Comparison of ENCODE assay signal across 28 mouse cellular contexts in genomic region chr2:6904411-6904810, GRCm38 (mm10).
DNase-seq lines count a peak whose midpoint lies in the region; TF ChIP-seq lines count a peak whose summit lies in the region.
"Had no signal": no experiment of that assay in that cellular context is flagged by ENCODE, and none has a peak within 500 bp of the region (broad histone marks: within the 10 kb centered on the region; RNA-seq: fewer than 3 reads in every experiment).

No protein-coding gene starts in this region.

- TF ChIP-seq CTCF in layer of hippocampus, adult 2 months (conservative IDR thresholded peaks at IDR 0.05) = no peak

- DNase-seq in layer of hippocampus, adult 2 months (ENCODE audit: low spot score in 2 of 2) = no peak
- DNase-seq in layer of hippocampus, postnatal 10 days (ENCODE audit: low spot score in 2 of 2) = no peak
- DNase-seq in 3134 (ENCODE audit: extremely low read depth, insufficient read length, low spot score) = peak; percentile 22
- peak; percentile 77 for DNase-seq in Muller cell, postnatal 12 days (ENCODE audit: inconsistent ontology term)
- DNase-seq in gastrocnemius, postnatal 25 days = no peak
- DNase-seq in embryo, embryonic 10 days (ENCODE audit: low spot score) = no peak
- DNase-seq: adrenal gland, postnatal 14 days; cerebellum, adult 11 months; cerebellum, adult 2 months; cerebellum, adult 9-11 months; cerebellum, postnatal 25 days; embryo, embryonic 11 days; forebrain, postnatal 0 days; gastrocnemius, adult 2 months; gastrocnemius, postnatal 14 days; heart, adult 18-20 months; heart, postnatal 10 days; heart, postnatal 36 days; kidney, adult 11 months had no signal

- H3K4me3 ChIP-seq in layer of hippocampus, adult 2 months = no peak overlapping the region
- H3K4me3 ChIP-seq: embryonic facial prominence, embryonic 10.5 days; embryonic facial prominence, embryonic 13.5 days; erythroblast, embryonic 14.5 days; forebrain, embryonic 13.5 days; gastrocnemius, adult 2 months; heart, embryonic 12.5 days; heart, embryonic 15.5 days; hindbrain, embryonic 10.5 days; hindbrain, embryonic 13.5 days; intestine, embryonic 15.5 days had no signal

- peak overlapping the region; percentile 18; the same call in 1 of the 2 replicates for H3K27ac ChIP-seq in layer of hippocampus, adult 2 months
- H3K27ac ChIP-seq: embryonic facial prominence, embryonic 10.5 days; embryonic facial prominence, embryonic 13.5 days; forebrain, embryonic 13.5 days; gastrocnemius, adult 2 months; heart, embryonic 15.5 days; hindbrain, embryonic 13.5 days; intestine, embryonic 15.5 days had no signal

Comparison
In these comparisons a context has a peak if more than half of its experiments do, and no peak if none do; other contexts are left out.
1. DNase-seq: peak in 3134 (single experiment) and Muller cell, postnatal 12 days (single experiment); none in layer of hippocampus, adult 2 months (0 of 2), layer of hippocampus, postnatal 10 days (0 of 2), gastrocnemius, postnatal 25 days (single experiment) and embryo, embryonic 10 days (single experiment).